Mouse (Mus musculus): ENCODE data around the gene Slit1.

GRCm38 (mm10) chr19:41651967-41652366, 91.5 kb downstream of the Slit1 start:
- TF ChIP-seq CTCF (conservative IDR thresholded peaks at IDR 0.05 in 1 of 2, IDR thresholded peaks at IDR 0.05 in 1 of 2; ENCODE audit: low read depth in 2 of 2, low read length in 2 of 2) (no peak), EP300 (IDR thresholded peaks at IDR 0.05; ENCODE audit: low read length) (no peak), PAX5 (IDR thresholded peaks at IDR 0.05; ENCODE audit: low read length) (no peak), POLR2A (IDR thresholded peaks at IDR 0.05; ENCODE audit: low read depth, low read length) (no peak), TCF12 (IDR thresholded peaks at IDR 0.05; ENCODE audit: low read depth, low read length) (no peak), GABPA (IDR thresholded peaks at IDR 0.05; ENCODE audit: insufficient replicate concordance, low read depth, low read length) (no peak), MAX (IDR thresholded peaks at IDR 0.05; ENCODE audit: low read length) (no peak), ELF1 (IDR thresholded peaks at IDR 0.05; ENCODE audit: low read depth, low read length) (no peak), MEF2A (IDR thresholded peaks at IDR 0.05; ENCODE audit: borderline replicate concordance, low read depth, low read length) (no peak), NRF1 (IDR thresholded peaks at IDR 0.05; ENCODE audit: low read depth, low read length) (no peak), E2F4 (IDR thresholded peaks at IDR 0.05; ENCODE audit: insufficient replicate concordance, low read depth, low read length) (no peak), MAFK (IDR thresholded peaks at IDR 0.05; ENCODE audit: insufficient replicate concordance, low read length) (no peak), USF2 (conservative IDR thresholded peaks at IDR 0.05; ENCODE audit: low read depth, low read length) (no peak), ZNF384 (IDR thresholded peaks at IDR 0.05; ENCODE audit: low read depth, low read length) (no peak)

Data from CH12.LX (cell line).